Mouse (Mus musculus): ENCODE data around the gene Spink4. TPM values are rescaled to one million over a fixed set of nuclear protein-coding genes. Genes with fewer than 3 reads are reported as not detected.
"Not testable (repeated sequence)": the region's sequence is repeated elsewhere in the genome, so short reads cannot be mapped to it uniquely, and the experiment has no call there.

Spink4 gene
- total RNA-seq, 2 experiments from 2014 or later, result not detected

DNA sequence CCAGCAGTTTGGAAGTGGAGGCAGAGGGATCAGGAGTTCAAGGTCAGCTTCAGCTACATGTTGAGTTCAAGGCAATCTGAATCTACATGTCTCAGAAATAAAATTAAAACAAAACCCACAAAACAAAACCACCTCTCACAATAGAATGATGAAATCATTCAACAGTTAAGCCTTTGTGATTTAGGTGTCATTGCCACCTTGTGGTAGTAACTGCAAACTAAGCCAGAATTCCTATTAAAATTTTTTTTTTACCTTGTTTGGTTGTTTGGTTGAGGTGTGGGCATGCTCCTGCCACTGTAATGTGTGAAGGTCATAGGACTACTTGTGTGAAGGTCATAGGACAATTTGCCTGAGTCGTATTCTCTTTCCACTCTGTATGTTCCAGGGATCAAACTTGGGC lies 13.6 kb upstream of the Spink4 start:
- DNase-seq, result peak; percentile 22 to 54

DNA sequence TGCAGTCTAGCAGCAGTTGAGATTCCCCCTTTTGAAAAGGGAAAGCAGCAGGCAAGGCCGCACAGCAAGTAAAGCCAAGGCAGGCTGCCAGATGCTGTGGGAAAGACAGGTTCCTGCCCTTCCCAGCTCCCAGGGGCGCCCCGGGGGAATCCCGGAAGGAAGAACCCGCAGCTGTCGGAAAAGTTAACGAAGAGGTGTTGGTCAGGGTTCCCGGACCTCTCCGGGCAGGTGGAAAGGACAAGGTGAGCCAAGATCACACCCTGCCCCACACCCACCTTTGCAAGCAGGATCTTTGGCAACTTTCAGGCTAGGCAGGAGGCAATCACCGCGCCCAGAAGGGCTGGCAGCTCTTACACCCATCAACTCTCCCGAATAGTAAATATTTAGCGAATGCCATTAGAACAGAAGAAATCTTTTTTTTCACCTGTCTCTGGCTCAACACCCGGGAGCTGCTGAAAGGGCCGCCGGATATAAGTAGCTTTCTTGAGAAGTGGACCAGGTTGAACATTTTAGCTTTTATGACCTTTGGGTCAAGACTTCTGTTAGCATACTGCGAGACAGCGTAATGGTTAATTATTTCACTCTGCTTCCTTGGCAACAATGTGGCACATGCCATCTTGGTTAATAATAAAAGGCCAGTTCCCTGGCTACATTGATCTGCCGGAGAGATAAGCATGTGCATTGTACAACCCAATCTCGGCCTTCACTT lies 11.4 kb upstream of the Spink4 start:
- DNase-seq, result peak; percentile 29 to 48

DNA sequence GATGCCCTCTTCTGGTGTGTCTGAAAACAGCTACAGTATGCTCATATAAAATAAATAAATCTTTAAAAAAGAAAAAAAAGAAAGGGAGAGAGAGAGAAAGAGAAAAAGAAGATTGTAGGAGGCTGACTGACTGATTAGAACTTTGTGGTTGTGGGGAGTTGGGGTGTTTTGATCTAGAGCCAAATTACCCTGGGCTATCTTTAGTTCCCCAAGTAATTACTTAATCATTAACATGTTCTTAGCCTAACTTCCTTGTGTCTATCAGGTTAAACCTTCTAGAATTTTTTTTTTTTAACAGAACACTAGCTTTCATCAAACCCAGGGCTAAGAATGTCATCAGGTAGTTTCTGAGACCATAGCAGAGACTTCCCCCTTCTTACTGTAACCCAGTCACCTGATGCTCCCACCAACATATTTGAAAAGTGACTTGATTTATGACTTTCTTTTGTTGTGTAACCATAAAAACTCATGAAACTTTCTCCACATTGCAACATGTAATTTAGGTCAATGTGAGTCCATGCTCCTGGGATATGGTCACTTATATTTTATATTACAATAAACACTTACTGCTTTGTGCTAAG lies 5.5 kb upstream of the Spink4 start:
- no peak for DNase-seq

DNA sequence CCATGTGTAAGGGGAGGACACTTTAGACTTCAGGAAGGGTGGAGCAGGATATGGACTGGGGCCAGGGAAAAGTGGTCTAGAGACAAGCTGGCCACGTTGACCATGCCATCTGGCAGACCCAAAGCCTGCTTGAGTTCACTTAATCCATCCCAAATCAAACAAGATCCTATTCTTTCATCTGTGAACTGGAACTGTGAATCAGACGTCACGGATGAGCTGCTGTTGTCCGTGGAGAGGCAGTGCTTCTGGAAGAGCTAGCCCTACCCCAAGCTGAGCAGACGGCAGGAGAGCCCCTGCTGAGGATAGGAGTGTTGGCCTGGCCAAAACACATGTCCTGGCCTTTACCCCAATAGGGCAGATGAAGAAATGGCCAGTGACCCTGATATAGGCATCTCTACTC lies 3.9 kb upstream of the Spink4 start:
- no peak for DNase-seq

DNA sequence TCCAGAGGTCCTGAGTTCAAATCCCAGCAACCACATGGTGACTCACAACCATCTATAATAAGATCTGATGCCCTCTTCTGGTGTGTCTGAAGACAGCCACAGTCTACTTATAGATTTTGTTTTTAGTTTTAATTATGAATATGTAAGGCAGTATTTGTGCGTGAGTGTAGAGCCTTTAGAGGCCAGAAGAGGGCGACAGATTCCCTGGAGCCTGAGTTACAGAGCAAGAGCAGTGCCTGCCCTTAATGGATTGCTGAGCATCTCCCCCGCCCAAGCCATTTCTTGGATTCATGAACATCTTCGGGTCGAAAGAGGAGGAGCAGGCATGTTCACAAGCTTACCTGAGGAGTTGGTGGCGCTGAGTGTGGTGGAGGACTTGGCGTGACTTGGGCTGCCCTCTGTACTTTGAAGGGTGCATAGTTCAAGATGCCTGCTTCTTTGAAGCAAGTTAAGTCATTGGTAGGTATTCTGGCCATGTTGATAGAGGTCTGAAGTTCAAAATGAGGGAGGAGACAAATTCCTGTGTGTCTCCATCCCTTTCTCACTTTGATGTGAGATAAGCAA lies 3.2 kb upstream of the Spink4 start:
- DNase-seq, result no peak

DNA sequence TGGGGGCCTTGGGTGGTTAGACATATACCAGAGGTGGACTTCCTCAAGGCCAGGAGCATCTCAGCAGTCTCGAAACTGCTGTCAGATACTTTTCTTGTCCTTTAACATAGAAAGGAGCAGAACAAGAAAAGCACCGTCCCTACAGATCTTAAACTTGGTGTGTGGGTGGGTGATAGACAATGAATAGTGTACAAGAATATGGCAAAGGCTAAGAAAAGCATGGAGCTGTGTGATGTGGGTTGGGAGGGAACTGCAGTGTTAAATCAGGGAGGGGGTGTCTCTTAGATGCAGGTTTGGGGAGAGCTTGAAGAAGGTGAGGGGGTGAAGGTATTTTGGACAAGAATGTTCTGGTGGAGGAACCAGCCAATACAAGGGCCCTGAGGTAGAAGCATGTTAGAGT lies 724 bp downstream of the Spink4 start:
- no peak for DNase-seq

DNA sequence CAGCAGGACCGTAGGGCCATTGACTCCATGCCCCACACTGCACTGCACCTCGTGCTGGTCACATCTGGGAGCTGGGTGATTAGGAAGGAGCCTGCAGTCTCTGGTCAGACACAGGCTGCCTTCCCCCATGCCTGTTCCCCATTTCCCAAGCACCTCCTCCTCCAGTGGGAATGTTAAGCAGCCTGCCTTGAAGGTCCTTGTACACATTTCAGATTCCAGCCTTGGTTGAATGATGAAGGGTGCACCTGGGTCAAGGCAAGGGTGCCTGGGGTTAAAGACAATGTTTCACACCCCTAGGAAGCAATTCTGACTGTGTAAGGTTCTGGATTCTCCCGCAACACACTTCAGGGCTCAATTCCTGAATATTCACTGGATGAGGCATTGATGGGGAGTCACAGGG lies 1.4 kb downstream of the Spink4 start:
- DNase-seq, result no peak

DNA sequence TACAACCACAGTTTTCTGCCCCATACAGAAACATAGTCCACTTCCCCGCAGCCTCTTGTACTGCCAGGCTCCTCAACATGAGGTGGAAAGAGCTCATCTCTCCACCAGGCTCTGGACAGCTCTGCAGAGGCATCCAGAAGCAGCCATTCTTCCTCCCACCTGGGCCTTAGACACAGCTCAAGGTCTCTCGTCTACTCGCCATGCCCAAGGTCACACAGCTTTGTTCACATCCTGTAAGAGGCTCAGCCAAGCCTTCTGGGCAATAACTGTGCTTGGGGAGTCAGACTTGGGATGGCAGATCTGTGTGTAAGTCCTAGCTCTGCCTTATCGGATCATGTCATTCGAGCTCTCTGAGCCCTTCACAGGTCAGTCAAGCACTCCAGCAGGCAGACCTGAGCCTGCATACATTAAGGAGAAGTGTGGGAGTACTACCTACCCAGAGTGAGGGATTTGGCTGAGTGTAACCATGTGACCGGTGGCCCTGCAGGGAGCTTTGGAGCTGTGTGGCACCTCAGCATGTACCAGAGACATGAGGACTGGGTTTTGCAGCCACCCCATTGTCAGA lies 3.3 kb downstream of the Spink4 start:
- DNase-seq, result no peak

DNA sequence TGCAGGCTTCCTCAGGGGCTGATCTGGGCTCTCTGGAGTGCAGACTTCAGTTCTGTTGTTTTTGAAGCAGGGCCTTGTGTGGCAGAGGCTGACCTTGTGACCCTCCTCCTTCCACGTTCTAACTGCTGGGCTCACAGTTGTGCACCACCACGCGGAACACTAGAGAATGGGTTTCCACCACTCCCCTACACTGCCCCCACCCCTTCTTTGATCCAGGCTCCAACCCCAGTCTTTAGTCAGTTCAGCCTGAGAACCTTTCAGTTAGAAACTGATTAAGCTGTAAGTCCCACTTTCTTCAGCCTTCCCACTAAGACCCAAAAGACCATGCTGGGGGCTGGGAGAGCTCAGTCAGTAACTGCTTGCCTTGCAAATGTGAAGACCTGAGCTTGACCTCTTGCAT lies 5.7 kb downstream of the Spink4 start:
- no peak for DNase-seq

DNA sequence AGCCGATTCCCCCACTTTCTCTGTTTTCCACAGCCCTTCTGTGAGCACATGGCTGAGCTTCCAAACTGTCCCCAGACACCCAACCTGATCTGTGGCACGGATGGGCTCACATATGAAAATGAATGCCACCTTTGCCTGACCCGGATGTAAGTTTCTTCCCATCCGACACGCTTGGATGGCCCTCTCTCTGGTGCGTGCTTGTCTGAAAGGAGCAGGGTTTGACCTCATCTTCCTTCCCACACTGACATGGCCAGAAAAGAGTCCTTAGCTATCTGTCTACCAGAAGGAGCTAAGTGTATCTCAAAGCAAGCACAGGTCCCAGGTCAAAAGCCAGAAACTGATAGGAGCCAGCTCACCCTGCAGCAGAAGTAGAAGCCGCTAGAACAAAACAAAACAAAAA lies 9.2 kb downstream of the Spink4 start:
- no peak for DNase-seq

DNA sequence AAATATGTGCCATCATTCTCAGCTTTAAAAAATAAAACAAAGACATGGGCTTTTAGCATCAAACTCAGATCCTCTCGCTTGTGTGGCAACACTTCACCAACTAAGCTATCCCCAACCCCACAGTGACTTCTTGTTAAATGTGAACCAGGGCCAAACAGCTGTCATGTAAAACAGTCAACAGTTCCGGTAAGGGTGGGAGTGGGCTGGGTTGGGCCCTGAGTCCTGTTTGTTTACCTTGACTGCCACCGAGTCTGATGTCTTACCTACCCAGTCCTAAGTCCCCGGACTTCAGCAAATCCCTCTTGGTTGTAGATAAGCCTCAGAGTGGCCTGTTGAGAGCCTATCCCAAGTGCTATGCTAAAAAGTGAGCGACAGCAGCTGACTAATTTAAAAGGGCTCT lies 13.8 kb downstream of the Spink4 start:
- no peak for DNase-seq

DNA sequence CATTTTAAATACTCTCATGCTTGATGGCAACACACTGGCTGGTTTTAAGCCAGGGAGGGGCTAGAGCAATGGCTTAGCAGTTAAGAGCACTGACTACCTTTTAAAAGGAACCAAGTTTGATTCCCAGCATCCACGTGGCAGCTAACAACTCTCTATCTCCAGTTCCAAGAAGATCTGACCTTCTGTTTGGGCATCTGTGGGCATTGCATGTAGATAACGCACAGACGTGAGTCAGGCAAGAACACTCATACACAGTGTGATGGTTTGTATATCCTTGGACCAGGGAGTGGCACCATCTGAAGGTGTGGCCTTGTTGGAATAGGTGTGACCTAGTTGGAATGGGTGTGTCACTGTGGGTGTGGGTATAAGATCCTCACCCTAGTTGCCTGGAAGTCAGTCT lies 14.5 kb downstream of the Spink4 start:
- not testable (repeated sequence) for DNase-seq

DNA sequence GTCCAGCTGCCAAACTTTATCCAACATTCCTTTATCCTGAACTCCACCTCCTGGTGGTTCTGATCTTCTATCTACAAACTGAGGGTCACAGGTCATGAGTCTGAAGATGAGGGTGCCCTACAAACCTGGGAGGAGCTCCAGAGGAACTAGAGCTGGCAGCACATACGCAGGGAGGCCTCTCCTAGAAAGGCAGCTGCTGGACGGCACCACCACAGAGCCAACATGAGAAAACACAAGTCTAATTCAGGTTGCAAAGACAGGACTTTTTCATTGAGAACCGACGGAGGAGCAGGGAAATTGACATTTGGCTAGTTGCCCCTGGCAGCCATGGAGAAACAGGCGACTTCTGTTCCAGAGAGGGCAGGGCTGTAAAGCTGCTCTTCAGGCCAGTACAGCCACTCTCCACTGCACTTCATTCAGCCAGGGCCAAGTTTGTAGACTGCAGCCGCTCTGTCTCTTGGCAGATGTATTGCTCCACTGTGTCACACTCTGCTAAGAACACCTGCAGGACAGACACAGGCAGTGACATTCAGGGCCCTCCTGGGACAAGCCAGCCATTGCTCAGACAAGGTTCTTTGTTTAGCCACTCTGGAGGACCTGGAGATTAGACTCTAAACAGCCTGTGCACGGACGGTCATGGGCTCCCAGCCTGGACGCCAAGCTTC lies 16.5 kb downstream of the Spink4 start:
- peak; percentile 75 to 85 for DNase-seq

DNA sequence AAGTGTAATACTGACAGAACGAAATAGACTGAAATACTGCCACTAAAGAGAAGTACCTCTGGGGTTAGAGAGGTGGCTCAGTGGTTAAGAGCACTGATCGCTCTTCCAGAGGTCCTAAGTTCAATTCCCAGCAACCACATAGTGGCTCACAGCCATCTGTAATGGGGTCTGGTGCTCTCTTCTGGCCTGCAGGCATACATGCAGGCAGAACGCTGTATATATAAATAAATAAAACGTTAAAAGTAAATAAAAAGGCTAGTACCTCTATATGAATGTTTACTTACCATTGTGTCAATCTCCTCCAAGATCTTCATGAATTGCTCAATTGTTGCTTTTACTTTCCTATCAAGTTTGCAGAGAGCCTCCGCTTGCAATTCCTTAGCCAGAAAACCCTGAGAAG lies 18.9 kb downstream of the Spink4 start:
- no peak for DNase-seq

DNA sequence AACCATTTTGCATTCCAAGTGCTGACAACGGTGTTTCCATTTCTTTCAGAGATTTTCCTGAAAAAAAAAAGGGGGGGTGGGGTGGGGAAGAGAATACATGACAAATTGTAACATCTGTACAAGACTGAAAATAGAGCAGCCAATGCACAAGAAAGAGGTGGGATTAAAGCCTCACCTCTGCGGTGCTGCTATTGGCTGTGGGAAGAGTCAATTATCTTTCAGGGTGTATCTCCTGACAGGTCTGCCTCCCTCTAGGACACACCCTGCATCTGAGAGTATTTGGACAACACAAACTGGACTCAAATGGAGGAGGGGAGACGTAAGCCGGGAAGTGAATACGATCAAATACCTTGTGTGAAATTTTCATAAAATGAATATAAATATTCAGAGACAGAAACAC lies 23.8 kb downstream of the Spink4 start:
- DNase-seq, result no peak

DNA sequence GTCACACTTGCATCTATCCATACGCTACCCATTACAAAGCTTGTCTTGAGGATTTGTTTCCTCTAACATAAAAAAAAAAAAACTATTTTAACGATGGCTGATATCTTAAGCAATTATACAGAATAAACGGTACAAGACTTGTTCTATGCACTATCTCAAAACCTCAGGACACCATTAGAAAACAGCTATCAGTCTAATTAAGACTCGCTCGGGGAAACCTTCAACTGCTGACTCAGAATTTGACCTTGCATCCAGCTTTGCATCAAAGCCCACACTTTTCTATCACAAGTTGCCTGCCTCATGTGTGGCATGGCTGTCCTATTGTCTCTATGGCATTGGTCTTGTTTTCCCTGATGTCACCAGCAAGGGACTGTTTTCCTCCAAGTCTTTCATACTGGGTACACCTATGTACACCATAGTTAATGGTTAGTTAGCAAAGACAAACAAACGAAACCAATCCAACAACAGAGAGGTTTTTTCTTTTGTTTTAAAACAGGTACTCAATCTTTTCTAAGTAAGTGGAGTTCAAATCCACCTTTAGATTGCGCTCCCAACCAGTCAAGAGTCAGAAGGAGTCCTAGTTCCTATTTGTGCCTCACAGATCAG lies 26.8 kb downstream of the Spink4 start:
- no peak for DNase-seq

DNA sequence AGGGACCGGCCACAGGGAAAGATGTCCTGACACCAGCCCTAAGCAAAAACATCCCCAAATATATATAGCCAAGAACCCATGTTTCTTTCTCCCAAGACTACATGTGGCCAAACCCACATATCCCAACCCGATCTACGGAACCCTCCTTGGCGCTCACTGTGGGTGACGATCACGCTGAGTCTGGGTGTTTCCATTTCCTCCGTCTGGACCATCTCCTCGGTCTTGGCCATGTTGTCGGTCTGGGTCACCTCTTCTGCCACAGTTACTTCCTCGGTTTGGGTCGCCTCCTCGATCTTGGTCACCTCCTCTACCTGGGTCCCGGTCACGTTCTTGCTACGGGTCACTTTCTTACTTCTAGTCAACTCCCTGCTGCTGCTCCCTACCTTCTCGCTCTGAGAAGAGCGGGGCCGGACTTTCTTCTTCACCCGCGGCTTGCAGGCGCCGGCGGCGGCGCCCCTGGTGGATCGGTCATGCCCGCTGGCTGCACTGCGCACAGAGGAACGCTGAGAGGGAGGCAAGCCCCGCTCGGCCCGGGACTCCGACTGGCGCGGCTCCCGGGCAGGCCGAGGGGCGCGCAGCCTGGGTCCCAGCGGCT lies 27.8 kb downstream of the Spink4 start:
- DNase-seq, result no peak

DNA sequence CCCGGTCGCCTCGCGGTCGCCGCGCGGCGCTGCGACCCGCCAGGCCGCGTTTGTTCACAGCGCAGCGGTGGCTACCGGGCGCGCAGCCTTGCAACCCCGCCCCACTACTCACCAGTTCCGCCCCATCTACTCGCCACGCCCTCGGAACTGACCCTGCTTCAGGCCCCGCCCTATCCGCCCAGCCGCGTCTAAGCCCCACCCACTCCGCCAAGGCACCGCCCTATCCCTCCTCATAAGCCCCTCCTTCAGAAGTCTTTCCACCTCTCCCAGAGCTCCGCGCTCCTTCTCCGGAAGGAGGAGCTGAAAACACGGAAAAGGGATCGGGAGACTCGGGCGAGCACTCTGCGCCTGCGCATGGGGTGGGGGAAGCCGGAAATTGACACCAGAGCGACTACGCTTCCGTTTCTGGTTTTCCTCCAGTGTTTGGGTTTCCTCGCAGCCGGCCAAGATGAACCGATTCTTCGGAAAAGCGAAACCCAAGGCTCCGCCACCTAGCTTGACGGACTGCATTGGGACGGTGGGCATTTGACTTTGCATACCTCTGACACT lies 28.4 kb downstream of the Spink4 start, which contains the start of the genes Bag1 and Chmp5:
TSS of gene Bag1 (minus strand) at position 135 of the 549 bp plus-strand sequence.
TSS of gene Chmp5 (plus strand) at position 248 of the 549 bp plus-strand sequence.
- DNase-seq, result peak; percentile 99 to 100

DNA sequence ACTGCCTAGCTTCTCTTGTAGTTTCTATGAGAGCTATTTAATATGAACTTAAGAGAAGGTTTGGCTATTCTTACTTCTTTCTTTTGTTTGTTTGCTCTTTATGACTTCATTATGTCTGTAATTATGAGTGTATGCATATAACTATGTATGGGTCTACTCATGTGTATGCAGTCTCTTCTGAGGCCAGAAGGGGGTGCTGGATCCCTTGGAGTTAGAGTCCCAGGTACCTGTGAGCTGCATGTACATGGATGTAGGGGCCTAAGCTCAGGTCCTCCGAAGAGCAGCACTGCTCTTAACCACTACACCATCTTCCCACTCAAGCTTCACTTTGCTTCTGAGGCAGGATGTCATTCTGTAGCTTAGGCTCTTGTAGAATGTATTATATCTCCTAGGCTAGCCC lies 33.7 kb downstream of the Spink4 start:
- no peak for DNase-seq

DNA sequence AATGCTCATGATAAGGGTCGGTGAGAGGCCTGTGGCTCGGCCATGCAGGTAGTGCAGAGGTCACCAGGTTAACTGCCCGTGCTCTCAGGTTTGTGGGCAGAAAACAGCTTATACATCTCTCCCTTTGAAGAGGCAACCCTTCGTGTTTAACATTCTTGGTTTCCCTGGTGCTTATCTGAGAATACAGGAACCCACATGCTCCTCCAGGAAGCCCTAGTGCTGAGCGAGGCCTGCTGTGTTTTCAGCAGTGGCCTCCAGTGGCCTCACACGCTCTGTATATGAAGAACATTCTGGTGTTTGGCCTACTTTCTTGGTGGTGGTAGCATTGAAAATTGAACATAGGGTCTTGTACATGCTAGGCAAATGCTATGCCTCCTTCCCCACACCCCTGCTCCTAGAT lies 36.1 kb downstream of the Spink4 start:
- no peak for DNase-seq

DNA sequence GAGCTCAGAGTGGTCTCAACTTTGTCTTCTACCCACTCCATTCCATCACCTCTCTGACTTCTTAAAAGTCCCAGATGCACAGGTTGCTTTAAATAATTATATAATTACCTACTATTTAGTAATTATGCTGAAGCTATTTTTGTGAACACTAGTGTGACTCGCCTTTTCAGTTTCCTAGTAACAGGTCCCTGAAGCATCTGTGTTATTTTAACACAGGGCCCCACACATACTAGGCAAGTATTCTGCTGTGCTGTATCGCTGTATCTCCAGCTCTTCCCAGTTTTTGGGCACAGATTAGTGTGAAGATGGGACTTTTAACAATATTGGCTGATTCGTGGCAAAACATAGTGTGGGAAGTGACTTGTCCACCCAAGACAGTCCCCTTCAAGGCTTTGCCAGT lies 43.7 kb downstream of the Spink4 start:
- no peak for DNase-seq

DNA sequence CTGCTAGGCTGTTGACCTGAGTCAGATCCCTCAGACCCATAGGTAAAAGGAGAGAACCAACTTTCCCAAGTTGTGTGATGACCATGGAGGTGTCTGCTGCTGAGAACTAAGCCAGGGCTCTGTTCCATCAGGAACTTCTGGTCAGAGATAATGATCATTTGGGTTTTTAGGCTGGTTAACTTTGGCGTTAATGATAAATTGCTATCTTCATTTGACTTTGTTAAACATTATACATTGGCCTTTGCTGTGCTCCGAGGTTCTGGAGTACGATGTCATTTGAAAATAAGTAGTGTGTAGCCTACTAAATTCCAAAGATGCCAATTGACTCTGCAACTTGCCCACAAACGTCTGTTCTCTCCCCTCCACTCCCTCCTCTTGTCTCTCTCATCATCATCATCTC lies 49.3 kb downstream of the Spink4 start:
- DNase-seq, result no peak
